Mouse (Mus musculus): ENCODE data around the gene Tymp. TPM values are rescaled to one million over a fixed set of nuclear protein-coding genes. Genes with fewer than 3 reads are reported as not detected.

The Tymp gene
- polyA plus RNA-seq, 1 experiment from 2014 or later: 1.7 TPM

DNA sequence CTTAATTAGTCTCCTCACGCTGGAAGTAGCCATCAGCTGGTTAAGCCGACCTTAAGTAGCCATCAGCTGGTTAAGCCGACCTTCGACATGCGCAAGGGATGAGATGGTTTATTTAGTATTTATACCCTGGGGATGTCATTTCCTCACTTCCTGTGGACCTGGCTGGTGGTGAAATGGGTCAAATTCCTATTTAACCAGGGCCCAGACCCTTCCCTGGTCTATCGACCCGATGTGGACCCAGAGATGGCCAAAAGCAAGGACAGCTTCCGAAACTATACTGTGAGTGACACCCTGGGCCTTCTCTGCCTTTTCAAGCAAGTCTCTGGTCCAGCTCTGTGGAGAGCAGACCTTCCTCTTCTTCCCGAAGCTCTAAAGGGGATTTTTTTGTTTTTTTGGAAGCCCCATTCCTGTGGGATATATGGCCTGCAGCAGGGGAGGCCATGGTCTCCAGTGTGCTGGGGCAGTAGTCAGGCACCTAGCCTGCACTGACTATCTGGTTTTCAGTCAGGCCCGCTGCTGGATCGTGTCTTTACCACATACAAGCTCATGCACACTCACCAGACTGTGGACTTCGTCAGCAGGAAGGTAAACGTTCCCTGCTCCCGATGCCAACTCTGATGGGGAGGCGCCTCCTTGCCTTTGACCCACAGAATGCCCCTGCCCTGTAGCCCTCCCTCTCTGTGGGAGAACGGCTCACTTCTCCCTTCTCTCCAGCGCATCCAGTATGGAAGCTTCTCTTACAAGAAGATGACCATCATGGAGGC is 41.9 kb downstream of the Tymp start:
- no peaks in the 10 kb centered on the region for H3K9me3 ChIP-seq (ENCODE audit: control insufficient read depth, low read length)
- H3K27ac ChIP-seq (ENCODE audit: low read depth, low read length): no peak overlapping the region
- WGBS: 87% methylated on average over 17 of the region's 17 CpGs
- no peaks in the 10 kb centered on the region for H3K4me1 ChIP-seq (replicated peaks; ENCODE audit: control insufficient read depth, insufficient read depth, low read length)
- no peak overlapping the region for H3K4me2 ChIP-seq (replicated peaks; ENCODE audit: low read depth, low read length)
- no peaks in the 10 kb centered on the region for H3K27me3 ChIP-seq (ENCODE audit: control insufficient read depth, insufficient read depth, low read length)
- ATAC-seq (ENCODE audit: low FRiP score): no peak
- H3K4me3 ChIP-seq (ENCODE audit: low read depth, low read length): no peak overlapping the region
- DNase-seq (ENCODE audit: low spot score): no peak
- no peak overlapping the region for H3K9ac ChIP-seq (ENCODE audit: low read depth, low read length)
- H3K36me3 ChIP-seq (ENCODE audit: control insufficient read depth, insufficient read depth, low read length): no peaks in the 10 kb centered on the region

DNA sequence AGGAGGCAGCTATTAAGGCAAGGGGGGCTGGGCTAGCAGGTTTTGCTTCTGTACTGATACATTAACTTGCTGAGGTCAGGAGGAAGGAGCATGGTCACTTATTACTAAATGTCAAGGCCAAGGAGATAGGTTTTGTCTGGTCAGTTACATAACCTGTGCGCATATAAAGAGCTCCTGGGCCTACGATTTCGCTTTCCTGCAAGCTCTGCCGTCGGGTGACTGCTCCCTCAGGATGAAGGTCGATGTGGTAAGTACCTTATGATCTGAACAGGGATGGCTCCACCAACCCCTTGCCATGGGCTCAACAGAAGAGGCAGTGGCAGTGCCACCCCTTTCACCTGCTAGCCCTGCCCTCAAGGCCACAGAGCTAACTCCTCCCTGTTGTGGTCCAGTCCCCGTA is 42.6 kb downstream of the Tymp start, which contains the start of gene Miox:
Gene Miox, plus strand, starts transcription at position 128 of the 400 bp plus-strand sequence.
- DNase-seq (ENCODE audit: low spot score) (no peak), ATAC-seq (ENCODE audit: low FRiP score) (no peak)
- Histone ChIP-seq H3K27me3 (ENCODE audit: control insufficient read depth, insufficient read depth, low read length) (no peaks in the 10 kb centered on the region), H3K4me3 (ENCODE audit: low read depth, low read length) (no peak within 1 kb of the TSS), H3K9me3 (ENCODE audit: control insufficient read depth, low read length) (no peaks in the 10 kb centered on the region), H3K27ac (ENCODE audit: low read depth, low read length) (no peak within 1 kb of the TSS), H3K4me1 (replicated peaks; ENCODE audit: control insufficient read depth, insufficient read depth, low read length) (no peaks in the 10 kb centered on the region), H3K9ac (ENCODE audit: low read depth, low read length) (no peak within 1 kb of the TSS), H3K4me2 (replicated peaks; ENCODE audit: low read depth, low read length) (no peak within 1 kb of the TSS), H3K36me3 (ENCODE audit: control insufficient read depth, insufficient read depth, low read length) (no peaks in the 10 kb centered on the region)
- 95% methylated on average over 7 of the region's 7 CpGs for WGBS

DNA sequence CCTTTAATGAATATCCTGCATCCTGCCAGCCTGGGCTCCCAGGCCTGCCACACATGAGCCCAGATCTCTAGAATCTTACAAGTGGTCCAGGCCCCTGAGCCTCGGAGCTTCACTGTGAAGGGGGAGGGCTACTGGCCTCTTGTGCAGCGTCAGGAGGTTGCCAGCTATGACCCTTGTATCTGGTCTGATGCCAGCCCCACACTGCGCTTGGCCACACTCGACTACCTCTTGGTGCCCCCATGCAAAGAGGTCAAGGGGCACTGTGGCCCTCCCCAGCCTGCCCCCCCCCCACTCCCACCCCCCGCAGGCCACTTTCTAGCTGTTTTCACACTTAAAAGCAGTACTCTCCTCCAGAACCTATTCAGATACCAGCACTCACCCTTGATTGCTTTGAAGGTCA is 50.4 kb downstream of the Tymp start:
- Histone ChIP-seq H3K9ac (ENCODE audit: low read depth, low read length) (no peak overlapping the region), H3K4me3 (ENCODE audit: low read depth, low read length) (no peak overlapping the region), H3K4me2 (replicated peaks; ENCODE audit: low read depth, low read length) (no peak overlapping the region), H3K27ac (ENCODE audit: low read depth, low read length) (no peak overlapping the region), H3K36me3 (ENCODE audit: control insufficient read depth, insufficient read depth, low read length) (no peaks in the 10 kb centered on the region), H3K27me3 (ENCODE audit: control insufficient read depth, insufficient read depth, low read length) (peaks cover 6% of the 10 kb centered on the region; the same call in 1 of the 2 replicates), H3K4me1 (replicated peaks; ENCODE audit: control insufficient read depth, insufficient read depth, low read length) (no peaks in the 10 kb centered on the region; the same call in 1 of the 2 replicates), H3K9me3 (ENCODE audit: control insufficient read depth, low read length) (no peaks in the 10 kb centered on the region)
- ATAC-seq (ENCODE audit: low FRiP score) (no peak), DNase-seq (ENCODE audit: low spot score) (no peak)
- 72% methylated on average over 5 of the region's 5 CpGs for WGBS

DNA sequence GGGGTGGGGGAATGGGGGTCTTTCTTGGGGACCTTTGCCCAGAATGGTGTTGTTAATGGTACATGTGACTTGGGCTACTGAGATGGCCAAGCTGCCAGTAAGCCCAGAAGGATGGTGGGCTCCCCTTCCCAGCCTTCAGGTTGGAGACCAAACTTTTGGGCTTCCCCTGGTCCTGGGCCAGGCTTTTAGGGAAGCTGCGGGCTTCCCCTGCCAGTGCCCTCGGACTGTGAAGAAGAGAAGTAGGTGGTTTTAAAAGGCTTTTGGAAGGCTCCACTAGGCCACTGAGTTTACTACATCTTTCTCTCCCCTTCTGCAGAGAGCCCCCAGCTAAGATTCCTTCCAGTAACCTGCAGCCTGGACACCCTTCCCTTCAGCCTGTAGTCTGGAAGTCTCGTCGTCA is 53.2 kb downstream of the Tymp start:
- no peaks in the 10 kb centered on the region for H3K36me3 ChIP-seq (ENCODE audit: control insufficient read depth, insufficient read depth, low read length)
- DNase-seq (ENCODE audit: low spot score): no peak
- no peak overlapping the region for H3K4me3 ChIP-seq (ENCODE audit: low read depth, low read length)
- no peaks in the 10 kb centered on the region for H3K9me3 ChIP-seq (ENCODE audit: control insufficient read depth, low read length)
- ATAC-seq (ENCODE audit: low FRiP score): no peak
- peaks cover 6% of the 10 kb centered on the region; the same call in 1 of the 2 replicates for H3K27me3 ChIP-seq (ENCODE audit: control insufficient read depth, insufficient read depth, low read length)
- H3K4me1 ChIP-seq (replicated peaks; ENCODE audit: control insufficient read depth, insufficient read depth, low read length): no peaks in the 10 kb centered on the region; the same call in 1 of the 2 replicates
- H3K9ac ChIP-seq (ENCODE audit: low read depth, low read length): no peak overlapping the region
- WGBS: 83% methylated on average over 4 of the region's 4 CpGs
- H3K4me2 ChIP-seq (replicated peaks; ENCODE audit: low read depth, low read length): no peak overlapping the region
- H3K27ac ChIP-seq (ENCODE audit: low read depth, low read length): no peak overlapping the region

DNA sequence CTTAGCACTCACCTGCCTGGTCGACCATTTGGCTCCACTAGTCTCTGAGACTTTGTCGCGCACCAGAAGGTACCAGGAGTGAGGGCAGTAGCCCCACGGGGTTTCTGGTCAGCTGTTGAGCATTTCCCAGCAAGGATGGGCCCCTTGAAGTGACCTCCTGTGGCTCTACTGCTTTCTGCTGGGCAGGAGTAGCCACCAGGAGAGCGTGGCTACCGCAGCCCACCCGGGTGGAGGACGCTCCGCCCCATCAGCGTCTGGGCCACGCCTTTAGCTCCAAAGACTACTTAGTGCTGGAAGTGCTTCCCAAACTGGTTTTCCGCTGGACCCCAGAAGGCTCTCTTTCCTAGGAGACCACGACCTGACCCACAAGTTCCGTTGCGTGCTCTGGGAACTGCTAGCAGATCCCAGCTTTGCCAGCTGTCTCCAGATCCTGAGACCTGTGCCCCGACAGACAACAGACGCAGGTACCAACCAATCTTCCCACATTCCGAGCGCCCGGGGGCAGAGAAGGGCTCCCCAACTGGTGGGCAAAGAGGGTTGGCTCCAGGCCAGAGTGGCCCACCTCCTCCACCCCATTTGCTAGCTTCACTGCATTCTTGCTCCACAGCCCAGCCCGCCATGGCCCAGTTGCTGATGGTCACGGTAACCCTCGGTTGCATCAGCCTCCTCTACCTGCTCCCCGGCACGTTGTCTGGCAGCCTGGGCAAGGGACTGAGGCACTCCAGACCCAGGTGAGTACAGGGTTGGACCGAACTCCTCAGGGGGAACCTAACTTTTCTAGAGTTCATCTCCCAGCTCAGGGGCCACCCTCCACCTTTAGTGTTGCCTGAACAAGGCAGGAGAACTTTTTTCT is 53.9 kb downstream of the Tymp start, which contains the start of gene Adm2:
Gene Adm2, plus strand, starts transcription at position 51 of the 853 bp plus-strand sequence.
- ATAC-seq (ENCODE audit: low FRiP score) (no peak), DNase-seq (ENCODE audit: low spot score) (peak; percentile 13)
- no peaks in the 10 kb centered on the region; the same call in 1 of the 2 replicates for H3K4me1 ChIP-seq (replicated peaks; ENCODE audit: control insufficient read depth, insufficient read depth, low read length)
- no peak within 1 kb of the TSS for H3K4me3 ChIP-seq (ENCODE audit: low read depth, low read length)
- no peak within 1 kb of the TSS for H3K9ac ChIP-seq (ENCODE audit: low read depth, low read length)
- H3K9me3 ChIP-seq (ENCODE audit: control insufficient read depth, low read length): no peaks in the 10 kb centered on the region
- peak within 1 kb of the TSS; percentile 23 for H3K4me2 ChIP-seq (replicated peaks; ENCODE audit: low read depth, low read length)
- WGBS: 9% methylated on average over 26 of the region's 26 CpGs
- H3K36me3 ChIP-seq (ENCODE audit: control insufficient read depth, insufficient read depth, low read length): no peaks in the 10 kb centered on the region
- H3K27ac ChIP-seq (ENCODE audit: low read depth, low read length): no peak within 1 kb of the TSS
- peaks cover 6% of the 10 kb centered on the region; the same call in 1 of the 2 replicates for H3K27me3 ChIP-seq (ENCODE audit: control insufficient read depth, insufficient read depth, low read length)

Other genes starting within 250 kb of the Tymp start
- gene Hdac10, start 248.3 kb downstream of the Tymp start, polyA plus RNA-seq (2014; fragmentation: Nextera tagmentation; extraction: Ambion mirVana): 9.4 and 10.7 TPM in 2 replicates
- gene Mapk12, start 236.3 kb downstream of the Tymp start, polyA plus RNA-seq (2014; fragmentation: Nextera tagmentation; extraction: Ambion mirVana): 16.5 and 17.8 TPM in 2 replicates
- gene Mapk11, start 227.4 kb downstream of the Tymp start, polyA plus RNA-seq (2014; fragmentation: Nextera tagmentation; extraction: Ambion mirVana): 38.5 and 40.4 TPM in 2 replicates
- 97.4 and 104 TPM in 2 replicates for gene Plxnb2, start 196.3 kb downstream of the Tymp start, polyA plus RNA-seq (2014; fragmentation: Nextera tagmentation; extraction: Ambion mirVana)
- 28.3 and 31.2 TPM in 2 replicates for gene Dennd6b, start 180.5 kb downstream of the Tymp start, polyA plus RNA-seq (2014; fragmentation: Nextera tagmentation; extraction: Ambion mirVana)
- gene Ppp6r2, start 165.5 kb downstream of the Tymp start, polyA plus RNA-seq (2014; fragmentation: Nextera tagmentation; extraction: Ambion mirVana): 42.1 and 46.0 TPM in 2 replicates
- gene Sbf1, start 61.7 kb downstream of the Tymp start, polyA plus RNA-seq (2014; fragmentation: Nextera tagmentation; extraction: Ambion mirVana): 57.4 and 66.4 TPM in 2 replicates
- gene Adm2, start 54.3 kb downstream of the Tymp start, polyA plus RNA-seq (2014; fragmentation: Nextera tagmentation; extraction: Ambion mirVana): 0.12 TPM in 1 of 2 replicates, not detected in the other
- not detected in 2 replicates for gene Miox, start 42.6 kb downstream of the Tymp start, polyA plus RNA-seq (2014; fragmentation: Nextera tagmentation; extraction: Ambion mirVana)
- gene Lmf2, start 21.4 kb downstream of the Tymp start, polyA plus RNA-seq (2014; fragmentation: Nextera tagmentation; extraction: Ambion mirVana): 25.4 and 26.8 TPM in 2 replicates
- 133 and 140 TPM in 2 replicates for gene Ncaph2, start 21.3 kb downstream of the Tymp start, polyA plus RNA-seq (2014; fragmentation: Nextera tagmentation; extraction: Ambion mirVana)
- gene Sco2, start 3.2 kb downstream of the Tymp start, polyA plus RNA-seq (2014; fragmentation: Nextera tagmentation; extraction: Ambion mirVana): 7.4 and 7.9 TPM in 2 replicates
- 1.7 and 2.6 TPM in 2 replicates for gene Odf3b, start 2.2 kb upstream of the Tymp start, polyA plus RNA-seq (2014; fragmentation: Nextera tagmentation; extraction: Ambion mirVana)
- not detected in 2 replicates for gene Klhdc7b, start 7.9 kb upstream of the Tymp start, polyA plus RNA-seq (2014; fragmentation: Nextera tagmentation; extraction: Ambion mirVana)
- gene Syce3, start 33.5 kb upstream of the Tymp start, polyA plus RNA-seq (2014; fragmentation: Nextera tagmentation; extraction: Ambion mirVana): not detected in 2 replicates
- gene Cpt1b, start 48.8 kb upstream of the Tymp start, polyA plus RNA-seq (2014; fragmentation: Nextera tagmentation; extraction: Ambion mirVana): 0.73 and 0.93 TPM in 2 replicates
- gene C730034F03Rik, start 52.5 kb upstream of the Tymp start, polyA plus RNA-seq (2014; fragmentation: Nextera tagmentation; extraction: Ambion mirVana): 2.6 and 4.0 TPM in 2 replicates
- gene Gm44502, start 52.7 kb upstream of the Tymp start, polyA plus RNA-seq (2014; fragmentation: Nextera tagmentation; extraction: Ambion mirVana): not detected in 2 replicates
- gene Chkb, start 52.9 kb upstream of the Tymp start, polyA plus RNA-seq (2014; fragmentation: Nextera tagmentation; extraction: Ambion mirVana): 54.7 and 63.4 TPM in 2 replicates
- gene Mapk8ip2, start 76.9 kb upstream of the Tymp start, polyA plus RNA-seq (2014; fragmentation: Nextera tagmentation; extraction: Ambion mirVana): 22.4 and 24.1 TPM in 2 replicates
- 10.0 and 10.4 TPM in 2 replicates for gene Arsa, start 100.4 kb upstream of the Tymp start, polyA plus RNA-seq (2014; fragmentation: Nextera tagmentation; extraction: Ambion mirVana)
- 2.8 and 3.5 TPM in 2 replicates for gene Shank3, start 122.6 kb upstream of the Tymp start, polyA plus RNA-seq (2014; fragmentation: Nextera tagmentation; extraction: Ambion mirVana)
- gene Acr, start 191.3 kb upstream of the Tymp start, polyA plus RNA-seq (2014; fragmentation: Nextera tagmentation; extraction: Ambion mirVana): 0.39 and 0.76 TPM in 2 replicates
- gene Rabl2, start 214.9 kb upstream of the Tymp start, polyA plus RNA-seq (2014; fragmentation: Nextera tagmentation; extraction: Ambion mirVana): 85.3 and 91.0 TPM in 2 replicates

Measured in hindbrain, embryonic 11.5 days (tissue).